Mouse (Mus musculus): ENCODE measurements around the gene Gm17268. TPM values are rescaled to one million over a fixed set of nuclear protein-coding genes. Genes with fewer than 3 reads are reported as not detected.

Gm17268 gene
- polyA plus RNA-seq, 1 experiment: not detected

DNA sequence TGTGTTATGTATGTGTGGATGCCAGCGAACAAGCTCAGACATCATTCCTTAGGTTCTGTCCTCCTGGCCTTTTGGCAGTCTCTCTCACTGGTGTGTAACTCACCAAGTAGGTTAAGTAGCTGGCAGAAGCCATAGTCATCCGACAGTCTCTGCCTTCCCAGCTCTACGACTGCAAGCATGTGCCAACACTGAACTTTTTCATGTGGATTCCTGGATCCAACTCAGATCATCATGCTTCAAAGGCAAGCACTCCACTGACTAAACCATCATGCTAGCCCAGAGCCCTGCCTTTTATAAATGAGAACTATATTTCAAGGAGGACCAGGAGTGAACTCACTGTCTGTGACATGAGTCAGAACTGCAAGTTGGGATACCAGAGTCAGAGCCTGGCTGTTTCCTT is 35.3 kb upstream of the Gm17268 start:
- Histone ChIP-seq H3K79me3 (ENCODE audit: low read depth) (no peaks in the 10 kb centered on the region), H3K4me3 (ENCODE audit: insufficient read depth, poor library complexity, severe bottlenecking) (no peak overlapping the region), H3ac (ENCODE audit: control insufficient read depth, insufficient read length, low read depth) (no peak overlapping the region), H3K27me3 (ENCODE audit: control insufficient read depth, insufficient read depth, insufficient read length) (no peaks in the 10 kb centered on the region), H3K36me3 (ENCODE audit: control insufficient read depth, insufficient read depth) (no peaks in the 10 kb centered on the region), H3K79me2 (ENCODE audit: control insufficient read depth, insufficient read depth) (no peaks in the 10 kb centered on the region)
- TF ChIP-seq CTCF (IDR thresholded peaks at IDR 0.05; ENCODE audit: control insufficient read depth, insufficient read depth, insufficient read length) (no peak), FOSL1 (IDR thresholded peaks at IDR 0.05; ENCODE audit: insufficient read depth, low read length, poor library complexity, severe bottlenecking) (no peak), MYOG (IDR thresholded peaks at IDR 0.05; ENCODE audit: control insufficient read depth, extremely low read depth, insufficient read length) (no peak)

DNA sequence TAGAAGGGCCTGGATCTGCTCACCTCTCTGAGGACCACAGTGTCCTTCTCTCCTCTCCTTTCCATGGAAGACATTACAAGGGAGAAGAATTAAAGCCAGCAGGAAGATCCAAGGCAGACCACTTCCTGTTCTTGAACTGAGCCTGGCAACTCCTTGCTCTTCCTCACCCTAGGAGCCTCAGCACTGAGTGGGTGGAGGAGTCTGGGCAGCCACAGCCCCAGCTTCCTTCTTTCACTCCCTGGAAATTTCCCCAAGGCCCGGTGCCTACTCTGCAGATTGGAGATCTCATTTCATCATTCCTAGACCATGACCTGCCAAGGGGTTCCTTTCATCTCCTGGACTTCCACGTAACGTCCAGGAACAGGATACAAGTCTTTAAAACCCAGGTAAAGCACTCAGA is 34.6 kb upstream of the Gm17268 start:
- Histone ChIP-seq H3ac (ENCODE audit: control insufficient read depth, insufficient read length, low read depth) (no peak overlapping the region), H3K36me3 (ENCODE audit: control insufficient read depth, insufficient read depth) (no peaks in the 10 kb centered on the region), H3K79me2 (ENCODE audit: control insufficient read depth, insufficient read depth) (no peaks in the 10 kb centered on the region), H3K79me3 (ENCODE audit: low read depth) (no peaks in the 10 kb centered on the region), H3K4me3 (ENCODE audit: insufficient read depth, poor library complexity, severe bottlenecking) (no peak overlapping the region), H3K27me3 (ENCODE audit: control insufficient read depth, insufficient read depth, insufficient read length) (no peaks in the 10 kb centered on the region)
- TF ChIP-seq CEBPB (IDR thresholded peaks at IDR 0.05; ENCODE audit: low read depth) (no peak), CTCF (IDR thresholded peaks at IDR 0.05; ENCODE audit: control insufficient read depth, insufficient read depth, insufficient read length) (no peak), MYOG (IDR thresholded peaks at IDR 0.05; ENCODE audit: control insufficient read depth, extremely low read depth, insufficient read length) (no peak), FOSL1 (IDR thresholded peaks at IDR 0.05; ENCODE audit: insufficient read depth, low read length, poor library complexity, severe bottlenecking) (no peak), MAX (IDR thresholded peaks at IDR 0.05) (no peak), USF1 (IDR thresholded peaks at IDR 0.05; ENCODE audit: low read depth) (no peak), MYOD1 (IDR thresholded peaks at IDR 0.05; ENCODE audit: control insufficient read depth, insufficient read length, low read depth) (no peak)

DNA sequence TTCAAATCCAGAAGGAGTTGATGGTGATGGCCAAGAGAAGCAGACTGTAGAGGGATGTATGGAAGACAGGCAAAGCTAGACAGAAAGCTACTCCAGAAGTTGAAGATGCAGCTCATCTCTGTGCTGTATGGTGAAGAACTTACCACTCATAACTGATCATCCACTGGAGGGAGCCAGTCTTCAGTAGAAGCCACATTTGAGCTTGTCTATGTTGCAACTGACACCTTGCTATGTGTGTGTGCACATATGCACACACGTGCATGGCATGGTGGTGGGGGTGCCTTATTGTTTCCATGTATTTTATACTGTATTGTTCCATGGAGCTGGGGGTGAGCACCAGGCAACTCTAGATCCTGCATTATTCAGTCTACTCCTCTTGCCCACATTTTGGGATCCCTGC is 34.0 kb upstream of the Gm17268 start:
- TF ChIP-seq USF1 (IDR thresholded peaks at IDR 0.05; ENCODE audit: low read depth) (no peak), MYOG (IDR thresholded peaks at IDR 0.05; ENCODE audit: control insufficient read depth, extremely low read depth, insufficient read length) (no peak), CEBPB (IDR thresholded peaks at IDR 0.05; ENCODE audit: low read depth) (peak; percentile 42), CTCF (IDR thresholded peaks at IDR 0.05; ENCODE audit: control insufficient read depth, insufficient read depth, insufficient read length) (no peak), MYOD1 (IDR thresholded peaks at IDR 0.05; ENCODE audit: control insufficient read depth, insufficient read length, low read depth) (no peak), MAX (IDR thresholded peaks at IDR 0.05) (no peak)
- no peak overlapping the region for H3ac ChIP-seq (ENCODE audit: control insufficient read depth, insufficient read length, low read depth)
- H3K79me3 ChIP-seq (ENCODE audit: low read depth): no peaks in the 10 kb centered on the region
- H3K79me2 ChIP-seq (ENCODE audit: control insufficient read depth, insufficient read depth): no peaks in the 10 kb centered on the region
- no peak overlapping the region for H3K4me3 ChIP-seq (ENCODE audit: insufficient read depth, poor library complexity, severe bottlenecking)
- no peaks in the 10 kb centered on the region for H3K36me3 ChIP-seq (ENCODE audit: control insufficient read depth, insufficient read depth)
- no peaks in the 10 kb centered on the region for H3K27me3 ChIP-seq (ENCODE audit: control insufficient read depth, insufficient read depth, insufficient read length)

DNA sequence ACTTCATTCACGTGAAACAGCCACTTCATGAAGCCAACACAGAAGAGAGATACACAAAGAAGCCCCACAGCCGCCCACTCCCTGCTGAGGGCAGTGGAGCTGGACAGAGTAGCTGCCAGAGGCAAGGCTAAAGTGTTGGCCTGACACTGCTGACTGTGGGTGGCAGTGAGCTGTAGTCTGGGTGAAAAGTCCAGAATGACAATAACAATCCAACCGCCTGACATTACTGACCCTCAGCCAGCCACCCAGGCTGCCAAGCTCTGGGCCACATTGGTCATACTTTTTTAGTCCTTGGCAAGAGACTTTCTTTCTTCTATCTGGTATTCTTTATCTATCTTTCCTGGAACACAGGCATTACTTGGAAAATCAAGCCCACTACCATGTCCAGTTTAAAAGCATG is 32.7 kb upstream of the Gm17268 start:
- H3K27me3 ChIP-seq (ENCODE audit: control insufficient read depth, insufficient read depth, insufficient read length): no peaks in the 10 kb centered on the region
- H3K36me3 ChIP-seq (ENCODE audit: control insufficient read depth, insufficient read depth): no peaks in the 10 kb centered on the region
- H3K4me3 ChIP-seq (ENCODE audit: insufficient read depth, poor library complexity, severe bottlenecking): no peak overlapping the region
- H3K79me2 ChIP-seq (ENCODE audit: control insufficient read depth, insufficient read depth): no peaks in the 10 kb centered on the region
- TF ChIP-seq USF1 (IDR thresholded peaks at IDR 0.05; ENCODE audit: low read depth): no peak
- TF ChIP-seq MYOG (IDR thresholded peaks at IDR 0.05; ENCODE audit: control insufficient read depth, extremely low read depth, insufficient read length): no peak
- TF ChIP-seq CEBPB (IDR thresholded peaks at IDR 0.05; ENCODE audit: low read depth): no peak
- TF ChIP-seq MAX (IDR thresholded peaks at IDR 0.05): no peak
- TF ChIP-seq FOSL1 (IDR thresholded peaks at IDR 0.05; ENCODE audit: insufficient read depth, low read length, poor library complexity, severe bottlenecking): no peak
- TF ChIP-seq CTCF (IDR thresholded peaks at IDR 0.05; ENCODE audit: control insufficient read depth, insufficient read depth, insufficient read length): no peak
- no peak for TF ChIP-seq MYOD1 (IDR thresholded peaks at IDR 0.05; ENCODE audit: control insufficient read depth, insufficient read length, low read depth)
- H3ac ChIP-seq (ENCODE audit: control insufficient read depth, insufficient read length, low read depth): no peak overlapping the region
- no peaks in the 10 kb centered on the region for H3K79me3 ChIP-seq (ENCODE audit: low read depth)

DNA sequence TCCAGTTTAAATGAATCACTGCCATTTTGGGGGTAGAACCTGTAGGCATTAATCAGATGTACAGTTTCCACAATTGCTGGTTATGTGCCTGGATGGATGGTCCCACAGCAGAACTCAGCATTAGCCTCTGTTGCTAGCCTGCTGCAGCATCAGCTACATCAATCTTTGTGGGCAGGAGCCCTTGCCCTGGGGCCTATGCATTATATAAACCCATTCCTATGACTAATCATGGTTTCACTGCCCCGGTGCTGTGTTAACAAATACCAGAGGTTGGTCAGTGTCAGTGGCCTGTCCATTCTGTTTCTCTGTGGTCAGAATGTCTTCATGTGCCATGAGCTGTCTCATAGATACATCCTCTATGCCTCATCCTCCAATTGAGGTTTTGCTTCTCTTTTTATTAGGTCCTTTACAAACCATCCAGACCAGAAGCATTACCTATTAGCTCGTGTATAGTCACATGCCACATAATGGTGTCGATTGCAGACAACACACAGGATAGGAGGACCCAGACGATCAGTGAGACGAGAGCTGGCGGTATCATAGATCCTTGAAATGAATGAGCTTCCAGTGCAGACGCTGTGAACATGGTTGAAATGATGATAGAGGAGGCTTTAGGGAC is 28.7 kb upstream of the Gm17268 start:
- Histone ChIP-seq H3K4me3 (ENCODE audit: insufficient read depth, poor library complexity, severe bottlenecking) (no peak overlapping the region), H3K27me3 (ENCODE audit: control insufficient read depth, insufficient read depth, insufficient read length) (no peaks in the 10 kb centered on the region)
- no peak for TF ChIP-seq MYOG (IDR thresholded peaks at IDR 0.05; ENCODE audit: control insufficient read depth, extremely low read depth, insufficient read length)
- no peak for TF ChIP-seq CTCF (IDR thresholded peaks at IDR 0.05; ENCODE audit: control insufficient read depth, insufficient read depth, insufficient read length)
- TF ChIP-seq MYOD1 (IDR thresholded peaks at IDR 0.05; ENCODE audit: control insufficient read depth, insufficient read length, low read depth): peak; percentile 17
- TF ChIP-seq FOSL1 (IDR thresholded peaks at IDR 0.05; ENCODE audit: insufficient read depth, low read length, poor library complexity, severe bottlenecking): peak; percentile 61
- peak; percentile 91 for TF ChIP-seq USF1 (IDR thresholded peaks at IDR 0.05; ENCODE audit: low read depth)
- peak; percentile 64 for TF ChIP-seq CEBPB (IDR thresholded peaks at IDR 0.05; ENCODE audit: low read depth)
- TF ChIP-seq MAX (IDR thresholded peaks at IDR 0.05): peak; percentile 57

DNA sequence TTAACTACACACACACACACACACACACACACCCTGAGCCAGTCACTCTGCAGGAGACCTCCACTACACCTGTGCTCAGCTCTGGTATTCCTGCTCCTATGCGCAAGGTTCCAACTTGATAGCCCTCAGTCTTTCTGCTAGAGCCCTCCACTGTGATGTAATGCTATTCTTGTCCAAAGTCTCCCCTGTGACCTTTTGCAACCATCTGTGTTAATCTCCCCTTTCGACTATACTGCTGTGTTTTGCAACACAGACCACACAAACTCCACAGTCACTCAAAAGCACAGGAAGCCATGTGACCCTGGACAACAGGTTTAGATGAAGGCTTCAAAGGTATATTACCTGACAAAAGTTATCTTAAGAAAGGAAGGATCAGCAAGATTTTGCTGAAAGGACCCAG is 25.1 kb upstream of the Gm17268 start:
- no peak for TF ChIP-seq FOSL1 (IDR thresholded peaks at IDR 0.05; ENCODE audit: insufficient read depth, low read length, poor library complexity, severe bottlenecking)
- TF ChIP-seq CTCF (IDR thresholded peaks at IDR 0.05; ENCODE audit: control insufficient read depth, insufficient read depth, insufficient read length): no peak
- no peak for TF ChIP-seq CEBPB (IDR thresholded peaks at IDR 0.05; ENCODE audit: low read depth)
- no peak for TF ChIP-seq USF1 (IDR thresholded peaks at IDR 0.05; ENCODE audit: low read depth)
- TF ChIP-seq MYOG (IDR thresholded peaks at IDR 0.05; ENCODE audit: control insufficient read depth, extremely low read depth, insufficient read length): no peak
- TF ChIP-seq MAX (IDR thresholded peaks at IDR 0.05): no peak
- TF ChIP-seq MYOD1 (IDR thresholded peaks at IDR 0.05; ENCODE audit: control insufficient read depth, insufficient read length, low read depth): no peak
- Histone ChIP-seq H3K4me3 (ENCODE audit: insufficient read depth, poor library complexity, severe bottlenecking) (no peak overlapping the region), H3K79me2 (ENCODE audit: control insufficient read depth, insufficient read depth) (no peaks in the 10 kb centered on the region), H3ac (ENCODE audit: control insufficient read depth, insufficient read length, low read depth) (no peak overlapping the region), H3K79me3 (ENCODE audit: low read depth) (no peaks in the 10 kb centered on the region), H3K36me3 (ENCODE audit: control insufficient read depth, insufficient read depth) (no peaks in the 10 kb centered on the region), H3K27me3 (ENCODE audit: control insufficient read depth, insufficient read depth, insufficient read length) (no peaks in the 10 kb centered on the region)

More for the DNA sequence above, 28.7 kb upstream of the Gm17268 start:
- Histone ChIP-seq H3K79me3 (ENCODE audit: low read depth) (no peaks in the 10 kb centered on the region), H3K79me2 (ENCODE audit: control insufficient read depth, insufficient read depth) (no peaks in the 10 kb centered on the region), H3K36me3 (ENCODE audit: control insufficient read depth, insufficient read depth) (no peaks in the 10 kb centered on the region), H3ac (ENCODE audit: control insufficient read depth, insufficient read length, low read depth) (no peak overlapping the region)
